Mouse (Mus musculus) erythroblast, adult 5-6 weeks (primary cell): Measurements from ENCODE around the gene Chd6. TPM values are rescaled to one million over a fixed set of nuclear protein-coding genes. Genes with fewer than 3 reads are reported as not detected.

ENCODE experiments used
- ATAC-seq: replicated peaks from 2 replicates; pipeline ENCODE4 v1.8.0; 2016; ENCODE audit warnings: moderate number of reproducible peaks, mild to moderate bottlenecking, moderate TSS enrichment, inconsistent platforms; ENCODE audit not compliant: poor library complexity, low FRiP score, severe bottlenecking
- total RNA-seq, 2 experiments: library from RNA; stranded (forward) in 1 of 2; stranded (reverse) in 1 of 2; fragments of 150-400 nt in 1 of 2; fragments of 200-764, 138-1000 nt in 1 of 2; gene quantifications; 2 replicates each; pipeline versions ENCODE4 v1.2.3 to v1.2.4; 2015 to 2017; ENCODE audit warnings: low replicate concordance in 2 of 2

The Chd6 gene
- total RNA-seq, 2 experiments from 2014 or later = 11.3 to 22.7 TPM

- no peak for ATAC-seq
These were observed 32.6 kb downstream of the Chd6 start for GRCm38 (mm10) chr2:161076262-161076661.

- no peak for ATAC-seq
These were observed 33.3 kb downstream of the Chd6 start for GRCm38 (mm10) chr2:161075553-161075952.

GRCm38 (mm10) chr2:161066097-161066759, 42.6 kb downstream of the Chd6 start:
- no peak for ATAC-seq

- no peak for ATAC-seq
These were observed 43.3 kb downstream of the Chd6 start for GRCm38 (mm10) chr2:161065594-161065993.

- no peak for ATAC-seq
These were observed 44.0 kb downstream of the Chd6 start for GRCm38 (mm10) chr2:161064836-161065235.

- ATAC-seq = no peak
These were observed 50.0 kb downstream of the Chd6 start for GRCm38 (mm10) chr2:161058841-161059240.

GRCm38 (mm10) chr2:161053765-161054164, 55.1 kb downstream of the Chd6 start:
- ATAC-seq = no peak

- no peak for ATAC-seq
These were observed 56.7 kb downstream of the Chd6 start for GRCm38 (mm10) chr2:161052175-161052574.

- no peak for ATAC-seq
These were observed 59.4 kb downstream of the Chd6 start for GRCm38 (mm10) chr2:161049426-161049825.

- no peak for ATAC-seq
These were observed 64.2 kb downstream of the Chd6 start for GRCm38 (mm10) chr2:161044492-161045201.

- ATAC-seq = no peak
These were observed 66.0 kb downstream of the Chd6 start for GRCm38 (mm10) chr2:161042874-161043273.

- ATAC-seq = no peak
These were observed 68.1 kb downstream of the Chd6 start for GRCm38 (mm10) chr2:161040743-161041142.

- ATAC-seq = no peak
These were observed 71.1 kb downstream of the Chd6 start for GRCm38 (mm10) chr2:161037766-161038165.

GRCm38 (mm10) chr2:161033141-161033540, 75.7 kb downstream of the Chd6 start:
- no peak for ATAC-seq

GRCm38 (mm10) chr2:161032394-161032793, 76.5 kb downstream of the Chd6 start:
- ATAC-seq = no peak

- no peak for ATAC-seq
These were observed 84.3 kb downstream of the Chd6 start for GRCm38 (mm10) chr2:161024606-161025005.

GRCm38 (mm10) chr2:161017913-161018312, 91.0 kb downstream of the Chd6 start:
- no peak for ATAC-seq

- no peak for ATAC-seq
These were observed 96.2 kb downstream of the Chd6 start for GRCm38 (mm10) chr2:161012577-161013251.

- no peak for ATAC-seq
These were observed 104.5 kb downstream of the Chd6 start for GRCm38 (mm10) chr2:161004338-161004737.

GRCm38 (mm10) chr2:160996987-160997763, 111.7 kb downstream of the Chd6 start:
- peak; percentile 57; the same call in 1 of the 2 replicates for ATAC-seq
